Mouse (Mus musculus) cerebellum, postnatal 10 days (tissue): ENCODE results near the gene Csnk2a2.

Experiments used
- DNase-seq, 2 experiments: peaks; one replicate each; pipeline ENCODE4 v3.0.0; 2021; ENCODE audit warnings: mixed read lengths in 2 of 2

Csnk2a2 gene

GRCm38 (mm10) chr8:95470008-95470407 is 19.8 kb downstream of the Csnk2a2 start:
- no peak for DNase-seq

GRCm38 (mm10) chr8:95468995-95469394 is 20.8 kb downstream of the Csnk2a2 start:
- DNase-seq: no peak

- DNase-seq: peak; percentile 14 to 19
Measured at GRCm38 (mm10) chr8:95466543-95466942, 23.3 kb downstream of the Csnk2a2 start.

GRCm38 (mm10) chr8:95452518-95452917 is 37.3 kb downstream of the Csnk2a2 start:
- no peak for DNase-seq

GRCm38 (mm10) chr8:95450271-95450670 is 39.6 kb downstream of the Csnk2a2 start:
- no peak for DNase-seq

- no peak for DNase-seq
Measured at GRCm38 (mm10) chr8:95447661-95448060, 42.2 kb downstream of the Csnk2a2 start.

- no peak for DNase-seq
Measured at GRCm38 (mm10) chr8:95445042-95445441, 44.8 kb downstream of the Csnk2a2 start.

- no peak for DNase-seq
Measured at GRCm38 (mm10) chr8:95441491-95442039, 48.3 kb downstream of the Csnk2a2 start.

GRCm38 (mm10) chr8:95440168-95440709 is 49.6 kb downstream of the Csnk2a2 start:
- no peak for DNase-seq

- no peak for DNase-seq
Measured at GRCm38 (mm10) chr8:95439421-95439820, 50.4 kb downstream of the Csnk2a2 start.

- no peak for DNase-seq
Measured at GRCm38 (mm10) chr8:95437341-95437992, 52.4 kb downstream of the Csnk2a2 start.

GRCm38 (mm10) chr8:95435930-95436329 is 53.9 kb downstream of the Csnk2a2 start:
- no peak for DNase-seq

GRCm38 (mm10) chr8:95435471-95435870 is 54.4 kb downstream of the Csnk2a2 start:
- DNase-seq: no peak

GRCm38 (mm10) chr8:95434686-95435439 is 55.0 kb downstream of the Csnk2a2 start, which contains the start of gene Cfap20:
TSS of gene Cfap20 (minus strand) at chr8:95434869.
- DNase-seq: peak; percentile 100

- DNase-seq: peak in 1 of 2 experiments; percentile 69
Measured at GRCm38 (mm10) chr8:95434233-95434632, 55.6 kb downstream of the Csnk2a2 start.

- peak in 1 of 2 experiments; percentile 22 for DNase-seq
Measured at GRCm38 (mm10) chr8:95433124-95433523, 56.7 kb downstream of the Csnk2a2 start.

GRCm38 (mm10) chr8:95432471-95432870 is 57.4 kb downstream of the Csnk2a2 start:
- peak; percentile 35 to 47 for DNase-seq

GRCm38 (mm10) chr8:95429945-95430344 is 59.9 kb downstream of the Csnk2a2 start:
- DNase-seq: peak; percentile 85 to 88

- peak; percentile 84 to 86 for DNase-seq
Measured at GRCm38 (mm10) chr8:95427594-95428535, 62.0 kb downstream of the Csnk2a2 start.

GRCm38 (mm10) chr8:95426781-95427281 is 63.0 kb downstream of the Csnk2a2 start:
- DNase-seq: peak; percentile 67 to 75

- no peak for DNase-seq
Measured at GRCm38 (mm10) chr8:95424682-95425081, 65.2 kb downstream of the Csnk2a2 start.

GRCm38 (mm10) chr8:95422193-95422810 is 67.5 kb downstream of the Csnk2a2 start:
- DNase-seq: no peak
